Mouse (Mus musculus) MEL (cell line): ENCODE data around the gene Esrrb. TPM values are rescaled to one million over a fixed set of nuclear protein-coding genes. Genes with fewer than 3 reads are reported as not detected.

ENCODE experiments used
- DNase-seq: peaks from one replicate; pipeline ENCODE4 v3.0.0; 2011; ENCODE audit warnings: low read depth, low spot score
- H3K27ac ChIP-seq: 2 replicates; pipeline ENCODE4 v1.5.1; 2012; ENCODE audit warnings: low read depth, mild to moderate bottlenecking, control low read depth, low read length, moderate library complexity; ENCODE audit not compliant: control insufficient read depth
- H3K27me3 ChIP-seq, 2 experiments: fragments of 150-350 bp in 1 of 2; sonication (generic) in 1 of 2; 2 replicates each; pipeline ENCODE4 v1.6.1; 2012; ENCODE audit warnings: low read length in 2 of 2, mild to moderate bottlenecking in 2 of 2, improper control_type of control experiment in 1 of 2, moderate library complexity in 1 of 2; ENCODE audit not compliant: insufficient read depth in 2 of 2, control insufficient read depth in 1 of 2
- H3K36me3 ChIP-seq, 2 experiments: 2 replicates each; pipeline ENCODE4 v1.6.1; 2012 to 2014; ENCODE audit warnings: low read length in 2 of 2, improper control_type of control experiment in 1 of 2, inconsistent platforms in 1 of 2, mild to moderate bottlenecking in 1 of 2; ENCODE audit not compliant: insufficient read depth in 2 of 2, control insufficient read depth in 1 of 2
- H3K4me1 ChIP-seq, 2 experiments: fragments of 150-350 bp in 1 of 2; sonication (generic) in 1 of 2; 2 replicates each; pipeline ENCODE4 v1.6.1; 2012; ENCODE audit warnings: low read length in 2 of 2, improper control_type of control experiment in 1 of 2, mild to moderate bottlenecking in 1 of 2; ENCODE audit not compliant: insufficient read depth in 2 of 2, control insufficient read depth in 1 of 2
- H3K4me3 ChIP-seq, 2 experiments: fragments of 150-350 bp in 1 of 2; sonication (generic) in 1 of 2; 2 replicates each; pipeline ENCODE4 v1.5.1; 2012; ENCODE audit warnings: low read depth in 2 of 2, low read length in 2 of 2, mild to moderate bottlenecking in 2 of 2, moderate library complexity in 2 of 2, control low read depth in 1 of 2, improper control_type of control experiment in 1 of 2; ENCODE audit not compliant: control insufficient read depth in 1 of 2, insufficient read depth in 1 of 2
- H3K79me2 ChIP-seq: 2 replicates; pipeline ENCODE4 v1.6.1; 2012; ENCODE audit warnings: mild to moderate bottlenecking, low read length, moderate library complexity; ENCODE audit not compliant: control insufficient read depth, poor library complexity, insufficient read depth
- H3K9ac ChIP-seq: 2 replicates; pipeline ENCODE4 v1.6.1; 2012; ENCODE audit warnings: low read depth, mild to moderate bottlenecking, control low read depth, low read length, moderate library complexity; ENCODE audit not compliant: control insufficient read depth, poor library complexity, severe bottlenecking
- H3K9me3 ChIP-seq: fragments of 150-350 bp; sonication (generic); replicated peaks from 2 replicates; pipeline ENCODE4 v1.6.1; 2012; ENCODE audit warnings: mild to moderate bottlenecking, low read length, improper control_type of control experiment, moderate library complexity; ENCODE audit not compliant: insufficient read depth
- BHLHE40 ChIP-seq: IDR thresholded peaks from 2 replicates; pipeline ENCODE4 v1.6.1; 2012; ENCODE audit warnings: low read depth, mild to moderate bottlenecking, inconsistent platforms, low read length, improper control_type of control experiment, borderline replicate concordance
- EP300 ChIP-seq, 2 experiments: IDR thresholded peaks; 2 replicates each; pipeline ENCODE4 v1.6.1; 2011; ENCODE audit warnings: improper control_type of control experiment in 2 of 2, low read length in 2 of 2, low read depth in 1 of 2, mild to moderate bottlenecking in 1 of 2
- ETS1 ChIP-seq: IDR thresholded peaks from 2 replicates; pipeline ENCODE4 v1.6.1; 2012; ENCODE audit warnings: low read depth, mild to moderate bottlenecking, inconsistent platforms, low read length, improper control_type of control experiment, moderate library complexity
- GABPA ChIP-seq: IDR thresholded peaks from 2 replicates; pipeline ENCODE4 v1.6.1; 2012; ENCODE audit warnings: low read depth, mild to moderate bottlenecking, inconsistent platforms, low read length, improper control_type of control experiment, moderate library complexity
- HCFC1 ChIP-seq: IDR thresholded peaks from 2 replicates; pipeline ENCODE4 v1.6.1; 2012; ENCODE audit warnings: low read depth, mild to moderate bottlenecking, inconsistent platforms, low read length, improper control_type of control experiment, moderate library complexity
- JUND ChIP-seq: IDR thresholded peaks from 2 replicates; pipeline ENCODE4 v1.6.1; 2011; ENCODE audit warnings: low read depth, mild to moderate bottlenecking, improper control_type of control experiment, low read length
- MAFK ChIP-seq: IDR thresholded peaks from 2 replicates; pipeline ENCODE4 v1.6.1; 2011; ENCODE audit warnings: low read depth, mild to moderate bottlenecking, low read length, improper control_type of control experiment, borderline replicate concordance
- NELFE ChIP-seq: IDR thresholded peaks from 2 replicates; pipeline ENCODE4 v1.6.1; 2011; ENCODE audit warnings: low read depth, low read length, improper control_type of control experiment
- POLR2AphosphoS2 ChIP-seq: IDR thresholded peaks from 2 replicates; pipeline ENCODE4 v1.6.1; 2011; ENCODE audit warnings: low read length, improper control_type of control experiment
- POLR2AphosphoS5 ChIP-seq: IDR thresholded peaks from 2 replicates; pipeline ENCODE4 v1.6.1; 2012; ENCODE audit warnings: low read depth, borderline replicate concordance, mild to moderate bottlenecking, inconsistent platforms, low read length, moderate library complexity, mixed read lengths
- RAD21 ChIP-seq: IDR thresholded peaks from 2 replicates; pipeline ENCODE4 v1.6.1; 2011; ENCODE audit warnings: mild to moderate bottlenecking, low read depth, low read length, improper control_type of control experiment
- RCOR1 ChIP-seq: IDR thresholded peaks from 2 replicates; pipeline ENCODE4 v1.6.1; 2012; ENCODE audit warnings: low read depth, mild to moderate bottlenecking, inconsistent platforms, low read length, improper control_type of control experiment
- TCF12 ChIP-seq: IDR thresholded peaks from 2 replicates; pipeline ENCODE4 v1.6.1; 2014; ENCODE audit warnings: low read depth, mild to moderate bottlenecking, inconsistent platforms, low read length, improper control_type of control experiment, moderate library complexity
- ZMIZ1 ChIP-seq: IDR thresholded peaks from 2 replicates; pipeline ENCODE4 v1.6.1; 2012; ENCODE audit warnings: low read depth, mild to moderate bottlenecking, inconsistent platforms, low read length, improper control_type of control experiment, moderate library complexity
- ZNF384 ChIP-seq: IDR thresholded peaks from 2 replicates; pipeline ENCODE4 v1.6.1; 2012; ENCODE audit warnings: low read depth, mild to moderate bottlenecking, inconsistent platforms, low read length, improper control_type of control experiment
- polyA plus RNA-seq, 2 experiments: library from polyadenylated mRNA; stranded (reverse) in 1 of 2; unstranded in 1 of 2; fragments of >175 nt in 1 of 2; fragments of >200 nt in 1 of 2; gene quantifications; 2 replicates each; pipeline versions ENCODE4 v1.2.1 to v1.2.4; 2012; ENCODE audit warnings: low replicate concordance in 2 of 2, low read depth in 1 of 2; ENCODE audit not compliant: insufficient read length in 2 of 2, insufficient read depth in 1 of 2, missing spikeins in 1 of 2
- total RNA-seq: library from RNA; depleted of rRNA; stranded (reverse); fragments of 300-350 nt; gene quantifications from 2 replicates; pipeline ENCODE4 v1.2.3, GENCODE M21; 2012

The Esrrb gene
- total and polyA plus RNA-seq, 3 experiments, result not detected

DNA sequence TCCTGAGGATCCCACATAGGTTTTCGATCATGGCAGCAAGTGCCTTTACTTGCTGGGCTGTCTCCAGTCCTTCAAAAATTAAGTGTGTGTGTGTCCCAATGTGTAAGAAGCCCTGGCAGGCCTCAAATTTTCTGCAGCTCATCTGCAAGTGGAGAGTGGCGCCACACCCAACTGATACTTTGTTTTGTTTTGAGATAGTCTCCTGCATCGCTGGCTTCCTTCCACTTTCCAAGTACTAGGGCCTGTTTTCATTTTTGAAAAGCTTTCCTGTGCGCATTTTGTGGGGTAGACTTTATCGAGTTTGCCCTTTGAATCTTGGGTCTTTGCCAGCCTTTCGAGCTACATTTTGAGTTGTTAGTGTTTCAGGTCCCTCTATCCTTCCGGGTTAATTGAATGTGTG is 115.1 kb downstream of the Esrrb start:
- H3K27ac ChIP-seq, result no peak overlapping the region
- H3K9me3 ChIP-seq, result no peaks in the 10 kb centered on the region
- no peaks in the 10 kb centered on the region for H3K36me3 ChIP-seq
- no peak overlapping the region for H3K4me3 ChIP-seq
- TF ChIP-seq ETS1, result no peak
- no peak for TF ChIP-seq GABPA
- TF ChIP-seq ZNF384, result no peak
- no peak overlapping the region for H3K9ac ChIP-seq
- no peak for DNase-seq
- no peaks in the 10 kb centered on the region for H3K27me3 ChIP-seq
- H3K79me2 ChIP-seq, result no peaks in the 10 kb centered on the region
- no peaks in the 10 kb centered on the region for H3K4me1 ChIP-seq

DNA sequence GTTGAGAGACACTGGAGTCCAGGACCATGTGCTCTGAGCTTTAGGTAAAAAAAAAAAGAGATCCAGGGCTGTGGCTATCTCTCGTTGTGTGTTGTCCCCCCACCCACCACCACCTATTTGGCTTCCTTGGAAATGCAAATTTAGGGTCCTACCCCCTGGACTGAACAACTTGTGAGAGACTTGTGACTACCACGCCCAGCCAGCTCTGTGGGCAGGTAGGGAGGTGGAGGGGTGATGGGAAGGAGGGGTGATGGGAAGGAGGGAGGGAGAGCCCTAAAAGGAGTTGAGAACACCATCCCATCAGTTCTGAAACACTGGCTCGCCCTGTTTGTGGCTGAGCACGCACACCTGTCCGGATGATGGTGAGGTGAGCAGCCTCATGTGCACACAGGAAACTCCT is 118.0 kb downstream of the Esrrb start:
- H3K27me3 ChIP-seq, result no peaks in the 10 kb centered on the region
- no peak overlapping the region for H3K4me3 ChIP-seq
- H3K4me1 ChIP-seq, result no peaks in the 10 kb centered on the region
- no peaks in the 10 kb centered on the region for H3K9me3 ChIP-seq
- H3K9ac ChIP-seq, result no peak overlapping the region
- no peaks in the 10 kb centered on the region for H3K36me3 ChIP-seq
- DNase-seq, result no peak
- H3K79me2 ChIP-seq, result no peaks in the 10 kb centered on the region
- H3K27ac ChIP-seq, result no peak overlapping the region
- no peak for TF ChIP-seq ZMIZ1
- TF ChIP-seq POLR2AphosphoS5, result no peak
- TF ChIP-seq GABPA, result no peak
- TF ChIP-seq EP300 (IDR thresholded peaks at IDR 0.05; ENCODE audit: low read depth in 1 of 2, low read length in 2 of 2), result no peak
- no peak for TF ChIP-seq POLR2AphosphoS2
- TF ChIP-seq NELFE, result no peak
- no peak for TF ChIP-seq JUND
- TF ChIP-seq BHLHE40, result no peak
- TF ChIP-seq HCFC1, result no peak

DNA sequence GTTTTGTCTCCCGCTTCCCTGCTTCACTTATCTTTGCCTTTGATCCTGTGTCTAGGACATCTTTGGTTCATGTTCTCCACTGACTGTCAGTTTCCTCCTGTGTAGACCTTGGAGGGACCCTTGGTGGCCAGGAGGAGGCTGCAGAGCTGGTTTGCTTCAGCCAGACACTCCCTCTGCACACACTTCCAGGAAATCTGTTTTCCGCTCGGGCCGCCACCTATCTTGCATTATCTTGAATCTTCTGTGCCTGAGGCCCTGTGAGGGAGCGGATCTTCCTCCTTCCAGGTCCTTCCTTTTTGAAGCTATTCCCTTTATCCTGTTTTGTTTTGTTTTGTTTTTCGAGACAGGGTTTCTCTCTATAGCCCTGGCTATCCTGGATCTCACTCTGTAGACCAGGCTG is 121.1 kb downstream of the Esrrb start:
- TF ChIP-seq RAD21 (no peak), RCOR1 (no peak), TCF12 (no peak), MAFK (no peak)
- H3K4me1 ChIP-seq, result no peaks in the 10 kb centered on the region
- no peak for DNase-seq
- H3K36me3 ChIP-seq, result no peaks in the 10 kb centered on the region
- no peaks in the 10 kb centered on the region for H3K79me2 ChIP-seq
- H3K27me3 ChIP-seq, result no peaks in the 10 kb centered on the region
- no peaks in the 10 kb centered on the region for H3K9me3 ChIP-seq
- H3K27ac ChIP-seq, result no peak overlapping the region
- H3K4me3 ChIP-seq, result no peak overlapping the region
- no peak overlapping the region for H3K9ac ChIP-seq
